21 mouse cellular contexts compared by ENCODE assay signal in genomic region chr6:54836666-54837065, GRCm38 (mm10).
"Had no signal": no experiment of that assay in that cellular context is flagged by ENCODE, and none has a peak within 500 bp of the region (broad histone marks: within the 10 kb centered on the region; RNA-seq: fewer than 3 reads in every experiment).

No protein-coding gene starts in this region.

- H3K4me2 ChIP-seq: liver, embryonic 13.5 days; midbrain, embryonic 12.5 days; midbrain, embryonic 15.5 days; neural tube, embryonic 12.5 days; neural tube, embryonic 15.5 days had no signal

- ATAC-seq: midbrain, embryonic 15.5 days had no signal

- H3K9me3 ChIP-seq: megakaryocyte, embryonic 14.5 days; midbrain, embryonic 15.5 days; neural tube, embryonic 15.5 days had no signal

- H3K27ac ChIP-seq: kidney, postnatal 0 days; layer of hippocampus, adult 2 months; left cerebral cortex, adult 2 months; liver, embryonic 13.5 days; midbrain, embryonic 12.5 days; midbrain, embryonic 15.5 days; neural tube, embryonic 12.5 days; neural tube, embryonic 15.5 days; stomach, postnatal 0 days had no signal

- H3K36me3 ChIP-seq: midbrain, embryonic 15.5 days; neural tube, embryonic 12.5 days; neural tube, embryonic 15.5 days had no signal

- H3K9ac ChIP-seq: liver, embryonic 13.5 days; midbrain, embryonic 12.5 days; midbrain, embryonic 15.5 days; neural tube, embryonic 12.5 days; neural tube, embryonic 15.5 days had no signal

- H3K4me1 ChIP-seq: liver, embryonic 13.5 days; midbrain, embryonic 12.5 days; midbrain, embryonic 15.5 days; neural tube, embryonic 12.5 days; neural tube, embryonic 15.5 days had no signal

- DNase-seq: kidney, adult 2 months; kidney, postnatal 25 days; layer of hippocampus, adult 9-11 months; layer of hippocampus, postnatal 36 days; liver, embryonic 13.5 days; lung, adult 2 months; lung, postnatal 14 days; lung, postnatal 4 days; right cerebral cortex, adult 18-20 months; right cerebral cortex, postnatal 14 days; right cerebral cortex, postnatal 4 days; thymus, postnatal 25 days had no signal

- H3K4me3 ChIP-seq: layer of hippocampus, adult 2 months; left cerebral cortex, adult 2 months; liver, embryonic 13.5 days; megakaryocyte, embryonic 14.5 days; midbrain, embryonic 12.5 days; midbrain, embryonic 15.5 days; neural tube, embryonic 12.5 days; neural tube, embryonic 15.5 days had no signal

- H3K27me3 ChIP-seq: liver, embryonic 13.5 days; megakaryocyte, embryonic 14.5 days; midbrain, embryonic 12.5 days; midbrain, embryonic 15.5 days; neural tube, embryonic 12.5 days; neural tube, embryonic 15.5 days had no signal
